Mouse (Mus musculus): ENCODE results near the gene D10Jhu81e.
A peak's percentile ranks its signal among the peaks of the same experiment; 100 is the strongest.

D10Jhu81e gene

DNA sequence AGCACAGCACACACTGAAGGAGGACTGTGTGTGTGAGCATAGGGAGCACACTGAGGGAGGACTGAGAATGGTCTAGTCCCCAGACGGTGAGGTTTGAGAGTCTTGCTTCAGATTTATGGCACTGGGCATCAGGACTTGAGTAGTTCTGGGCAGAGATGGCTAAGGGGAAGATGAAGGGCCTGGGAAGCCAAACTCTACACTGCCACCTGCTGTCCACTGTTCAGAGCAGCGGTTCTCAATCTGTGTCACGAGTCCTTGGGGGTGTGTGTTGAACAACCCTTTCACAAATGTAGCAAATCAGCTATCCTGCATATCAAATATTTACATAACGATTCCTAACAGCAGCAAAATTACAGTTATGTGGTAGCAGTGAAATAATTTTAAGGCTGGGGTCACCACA is 5.7 kb downstream of the D10Jhu81e start:
- peak; percentile 31 for DNase-seq (ENCODE audit: extremely low spot score, low spot score)

DNA sequence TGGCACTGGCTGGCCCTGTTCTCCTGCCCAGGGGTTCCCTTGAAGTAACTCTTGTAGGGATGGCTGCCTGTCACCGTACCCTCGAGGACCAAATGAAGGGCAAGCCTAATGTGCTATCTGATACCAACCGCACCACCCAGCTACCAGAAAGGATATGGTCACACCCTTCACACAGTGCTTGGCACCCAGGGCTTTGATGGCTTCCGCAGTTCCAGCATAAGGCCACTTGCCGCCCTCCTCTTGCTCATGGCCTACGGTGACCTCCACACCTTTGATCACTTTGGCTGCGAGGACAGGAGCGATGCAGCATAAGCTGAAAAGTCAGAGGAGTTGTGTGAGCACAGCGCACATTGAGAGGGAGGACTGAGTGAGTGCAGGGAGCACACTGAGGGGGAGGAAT is 6.3 kb downstream of the D10Jhu81e start:
- no peak for DNase-seq (ENCODE audit: extremely low spot score, low spot score)

- DNase-seq (ENCODE audit: extremely low spot score, low spot score) = no peak
Observed at GRCm38 (mm10) chr10:78162646-78163045, 6.9 kb downstream of the D10Jhu81e start.

DNA sequence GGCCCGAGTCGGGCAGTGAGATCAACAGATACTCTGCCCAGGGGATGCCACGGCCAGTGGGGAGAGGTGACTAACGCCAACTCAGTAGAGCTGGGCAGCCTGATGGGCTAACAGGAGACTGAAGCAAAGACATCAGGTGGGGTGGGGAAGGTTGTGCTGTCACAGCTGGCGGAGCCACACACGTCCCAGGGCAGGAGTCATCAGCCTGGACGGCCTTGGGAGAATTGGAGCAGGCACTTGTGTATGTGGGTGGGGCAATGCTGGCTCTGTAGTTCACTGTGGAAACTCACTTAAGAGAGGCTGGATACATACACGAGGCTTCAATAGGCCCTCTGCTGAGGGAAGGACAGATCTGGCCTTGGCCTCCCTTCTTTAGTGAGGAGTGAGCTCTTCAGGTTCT is 8.5 kb downstream of the D10Jhu81e start:
- DNase-seq (ENCODE audit: extremely low spot score, low spot score) = no peak

GRCm38 (mm10) chr10:78160369-78161095 is 9.1 kb downstream of the D10Jhu81e start:
- no peak for DNase-seq (ENCODE audit: extremely low spot score, low spot score)

DNA sequence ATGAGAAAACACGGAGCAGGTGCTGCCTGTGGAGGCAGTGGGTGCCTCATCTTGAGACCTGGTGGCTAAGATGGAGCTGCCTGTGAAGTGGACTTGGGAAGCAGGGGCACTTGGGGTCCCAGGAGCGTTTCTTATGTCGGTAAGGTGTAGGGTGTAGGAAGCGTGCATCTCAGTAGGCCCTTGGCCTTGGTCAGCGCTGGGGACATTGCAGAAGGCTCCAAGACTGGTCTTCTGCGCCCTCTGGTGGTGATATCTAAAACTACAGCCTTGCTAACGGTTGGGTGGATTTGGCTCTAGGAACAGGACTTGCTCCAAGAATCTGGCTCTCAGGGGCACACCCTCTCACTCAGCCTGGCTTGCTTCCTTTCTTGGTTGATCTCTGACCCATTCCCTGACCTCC is 9.7 kb downstream of the D10Jhu81e start:
- peak; percentile 86 for DNase-seq (ENCODE audit: extremely low spot score, low spot score)

DNA sequence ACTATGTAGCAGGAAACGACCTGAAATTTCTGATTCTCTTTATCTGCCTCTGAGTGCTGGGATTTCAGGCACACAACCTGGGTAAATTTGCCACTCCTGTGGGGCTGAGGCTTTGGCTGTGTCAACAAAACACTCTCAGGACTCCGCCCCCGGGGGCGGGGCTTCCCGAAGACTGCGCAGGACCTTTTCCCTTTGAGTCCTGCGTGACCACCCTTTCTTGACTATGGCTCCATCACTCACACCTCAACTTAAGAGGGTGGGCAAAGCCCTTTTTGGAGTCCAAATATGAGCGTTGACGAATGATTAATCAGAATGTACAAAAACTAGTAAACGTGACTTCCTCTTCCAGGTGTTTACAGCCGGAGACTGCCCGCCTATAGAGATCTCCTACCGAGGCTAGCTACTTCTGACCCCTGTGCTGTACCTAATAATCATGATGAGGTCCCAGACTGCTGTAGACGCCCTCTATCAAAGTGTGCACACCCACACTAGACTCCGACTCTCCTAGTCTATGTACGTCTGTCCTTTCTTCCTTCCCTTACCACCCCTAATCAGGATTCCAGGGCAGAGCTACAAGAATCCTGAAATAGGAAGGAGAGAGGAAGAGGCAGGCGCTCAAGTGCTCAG is 10.2 kb downstream of the D10Jhu81e start:
- DNase-seq (ENCODE audit: extremely low spot score, low spot score) = peak; percentile 29

GRCm38 (mm10) chr10:78158041-78158440 is 11.5 kb downstream of the D10Jhu81e start:
- DNase-seq (ENCODE audit: extremely low spot score, low spot score) = no peak

DNA sequence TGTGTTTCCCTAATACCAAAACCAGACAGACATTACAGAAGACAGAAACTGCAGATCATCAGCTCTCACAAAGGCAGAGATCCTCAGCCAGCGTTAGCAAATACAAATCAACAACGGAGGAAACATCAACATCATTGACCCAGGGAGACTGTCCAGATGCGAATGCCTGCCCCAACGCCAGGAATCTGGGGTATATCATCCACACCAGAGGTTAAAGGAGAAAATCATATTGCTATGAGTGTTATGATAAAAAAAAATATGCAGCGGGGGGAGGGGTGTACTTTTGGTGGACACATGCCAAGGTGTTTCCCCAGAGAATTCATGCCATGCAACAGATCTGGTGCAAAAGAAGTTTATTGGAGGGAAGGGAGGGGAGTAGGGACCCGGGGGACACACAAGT is 12.7 kb downstream of the D10Jhu81e start:
- DNase-seq (ENCODE audit: extremely low spot score, low spot score) = no peak

DNA sequence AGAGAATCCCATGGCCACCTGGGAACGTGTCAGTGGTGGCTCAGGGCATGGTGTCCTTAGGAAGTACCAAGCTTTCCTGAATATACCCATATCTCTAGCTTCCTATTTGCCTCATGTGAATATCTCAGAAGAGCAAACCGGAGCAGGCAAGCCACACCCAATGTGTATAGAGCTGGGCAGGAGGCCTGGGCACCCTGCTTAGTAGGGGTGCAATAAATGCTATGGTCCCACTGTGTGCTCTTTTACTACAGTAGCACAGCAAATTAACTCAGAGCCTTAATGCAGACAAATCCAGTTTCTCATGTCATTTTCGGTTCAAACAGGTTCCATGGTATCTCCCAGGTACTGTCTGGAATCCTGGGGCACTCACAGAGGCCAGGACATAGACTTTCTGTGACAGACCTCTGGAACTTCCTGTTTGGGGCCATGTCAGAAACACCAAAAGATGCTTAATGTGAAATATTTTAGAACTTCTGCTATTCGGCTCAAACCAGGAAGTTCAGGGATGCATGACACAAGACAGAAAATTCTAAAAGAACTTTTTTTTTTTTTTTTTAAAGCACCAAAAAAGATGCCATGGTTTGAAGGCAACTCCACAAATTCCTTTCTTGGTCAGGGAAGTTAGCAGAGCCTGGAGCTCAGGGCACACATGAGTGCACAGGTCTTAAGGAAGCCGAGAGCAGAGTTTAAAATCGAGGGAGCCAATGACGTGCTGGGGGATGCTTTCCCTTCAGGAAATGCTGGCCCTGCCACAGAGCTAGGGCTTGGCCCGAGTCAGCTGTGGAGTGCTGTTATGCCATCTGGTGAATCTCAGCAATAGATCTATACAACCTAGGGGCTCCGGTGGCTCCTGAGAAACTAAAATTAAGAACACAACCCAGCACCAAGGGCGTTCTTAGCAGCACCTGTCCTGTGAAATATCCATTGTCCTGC is 20.5 kb downstream of the D10Jhu81e start:
- DNase-seq (ENCODE audit: extremely low spot score, low spot score) = no peak

- no peak for DNase-seq (ENCODE audit: extremely low spot score, low spot score)
Observed at GRCm38 (mm10) chr10:78147908-78148441, 21.6 kb downstream of the D10Jhu81e start.

DNA sequence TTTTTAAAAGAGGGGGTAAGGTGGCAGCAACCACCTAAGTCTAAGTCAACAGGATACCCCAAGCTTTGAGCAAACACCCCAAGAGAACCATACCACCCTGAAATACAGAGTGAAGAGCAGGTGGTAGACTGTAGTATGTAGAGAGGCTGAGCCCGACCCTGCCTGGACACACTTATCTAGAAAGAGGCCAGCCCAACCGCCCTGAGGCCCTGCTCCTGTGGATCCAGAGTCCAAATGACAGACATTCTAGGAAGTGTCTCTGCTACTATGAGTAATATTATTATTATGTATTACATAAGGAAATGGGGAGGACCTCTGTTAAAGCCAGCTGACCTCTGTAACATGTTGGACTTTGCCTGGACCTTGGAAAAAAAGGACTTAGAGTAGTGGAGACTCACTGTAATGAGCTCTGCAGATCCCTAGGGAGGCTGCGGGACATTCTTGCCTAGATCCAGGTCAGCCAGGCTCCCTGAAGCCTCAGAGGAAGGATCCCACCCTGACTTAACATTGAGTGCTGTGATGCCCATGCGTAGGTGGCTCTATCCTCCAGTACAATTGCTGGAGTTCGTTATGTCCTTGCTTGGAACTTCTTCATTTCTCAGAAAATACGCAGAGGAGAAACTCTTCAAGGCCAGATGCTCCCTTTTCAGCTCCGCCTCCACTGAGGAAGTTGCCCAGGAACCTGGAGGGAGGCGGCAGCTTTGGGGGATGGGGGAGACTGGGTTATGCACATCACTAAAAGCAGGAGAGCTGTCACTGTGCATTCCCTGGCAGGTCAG is 25.7 kb downstream of the D10Jhu81e start:
- no peak for DNase-seq (ENCODE audit: extremely low spot score, low spot score)

DNA sequence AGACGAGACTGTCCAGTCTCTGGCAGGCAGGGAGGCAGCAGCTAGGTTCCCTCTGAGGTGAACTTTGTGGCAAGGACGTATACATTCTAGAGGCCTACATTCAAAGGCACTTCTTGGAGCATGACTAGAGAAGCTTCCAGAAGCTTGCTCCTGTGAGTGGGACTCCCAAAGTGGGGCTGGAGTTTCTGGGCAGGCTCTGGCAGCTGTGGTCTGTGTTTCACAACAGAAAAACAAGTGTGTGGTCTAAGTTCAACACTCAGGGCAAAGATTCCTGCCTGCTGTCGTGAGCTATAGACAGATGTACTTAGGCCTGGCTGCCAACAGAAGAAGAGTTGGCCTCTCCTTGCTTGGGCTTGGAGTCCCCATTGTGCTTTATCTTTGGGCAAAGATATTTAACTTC is 28.7 kb downstream of the D10Jhu81e start:
- no peak for DNase-seq (ENCODE audit: extremely low spot score, low spot score)

- no peak for DNase-seq (ENCODE audit: extremely low spot score, low spot score)
Observed at GRCm38 (mm10) chr10:78140251-78140600, 29.4 kb downstream of the D10Jhu81e start.

GRCm38 (mm10) chr10:78139572-78140250 is 29.9 kb downstream of the D10Jhu81e start:
- no peak for DNase-seq (ENCODE audit: extremely low spot score, low spot score)

- peak; percentile 20 for DNase-seq (ENCODE audit: extremely low spot score, low spot score)
Observed at GRCm38 (mm10) chr10:78138812-78139523, 30.6 kb downstream of the D10Jhu81e start.

- DNase-seq (ENCODE audit: extremely low spot score, low spot score) = no peak
Observed at GRCm38 (mm10) chr10:78137191-78137590, 32.4 kb downstream of the D10Jhu81e start.

GRCm38 (mm10) chr10:78135947-78136346 is 33.6 kb downstream of the D10Jhu81e start:
- DNase-seq (ENCODE audit: extremely low spot score, low spot score) = no peak

DNA sequence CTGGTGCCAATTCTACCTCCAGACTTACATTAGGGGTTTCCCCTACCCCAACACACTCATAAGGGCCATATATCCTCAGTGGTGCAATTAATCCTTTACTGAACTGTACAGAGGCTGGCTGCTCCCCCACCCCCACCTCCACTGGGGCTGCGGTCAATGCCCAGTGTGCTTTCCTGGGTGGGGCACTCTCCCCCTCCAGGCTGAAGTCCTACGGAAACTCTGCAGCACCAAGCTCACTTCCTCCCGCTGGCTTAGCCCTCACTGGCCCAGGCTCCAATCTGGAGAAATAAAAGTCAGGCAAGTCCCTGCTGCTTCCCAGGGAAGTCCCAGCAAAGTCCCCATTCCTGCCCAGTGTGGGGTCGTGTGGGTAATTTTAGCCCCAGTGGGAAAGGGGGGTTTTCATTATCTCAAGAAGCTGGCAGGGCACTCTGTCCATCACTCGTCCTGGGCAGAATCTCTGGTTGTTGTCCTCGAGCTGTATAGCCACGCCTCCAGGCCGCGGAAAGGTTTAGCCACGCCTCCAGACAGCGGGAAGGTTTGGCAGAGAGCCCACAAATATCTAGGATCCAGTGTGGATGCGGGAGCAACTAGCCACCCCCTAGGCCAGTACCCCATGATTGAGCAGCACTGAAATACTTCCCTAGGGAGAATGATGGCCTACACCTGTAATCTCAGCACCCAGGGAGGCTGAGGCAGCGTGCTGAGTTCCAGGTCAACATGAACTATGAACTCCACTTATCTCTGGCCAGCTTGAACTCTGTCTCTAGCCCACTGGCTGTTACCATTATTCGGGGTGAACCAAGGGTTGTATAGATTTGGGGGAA is 34.4 kb downstream of the D10Jhu81e start:
- peak; percentile 32 for DNase-seq (ENCODE audit: extremely low spot score, low spot score)
